Mouse (Mus musculus) liver, adult 2 months (tissue): Measurements from ENCODE around the gene Rab4a. TPM values are rescaled to one million over a fixed set of nuclear protein-coding genes. Genes with fewer than 3 reads are reported as not detected.

Source experiments
- DNase-seq: peaks from one replicate; pipeline ENCODE4 v3.0.0-alpha.2; 2011; ENCODE audit warnings: low read depth, low spot score; ENCODE audit errors: extremely low read depth
- H3K27ac ChIP-seq: fragments of 200-500 bp; replicated peaks from 2 replicates; pipeline ENCODE4 v1.5.1; 2012; ENCODE audit warnings: low read depth, mild to moderate bottlenecking, control low read depth, inconsistent platforms, low read length; ENCODE audit not compliant: insufficient read depth
- H3K27me3 ChIP-seq: fragments of 200-500 bp; 2 replicates; pipeline ENCODE4 v1.6.1; 2012; ENCODE audit warnings: mild to moderate bottlenecking, moderate library complexity, low read length, inconsistent platforms; ENCODE audit not compliant: control insufficient read depth, insufficient read depth
- H3K36me3 ChIP-seq: fragments of 200-500 bp; 2 replicates; pipeline ENCODE4 v1.6.1; 2012; ENCODE audit warnings: low read length, inconsistent platforms; ENCODE audit not compliant: control insufficient read depth, insufficient read depth
- H3K4me1 ChIP-seq: fragments of 200-500 bp; 2 replicates; pipeline ENCODE4 v1.6.1; 2011; ENCODE audit warnings: low read length; ENCODE audit not compliant: control insufficient read depth, insufficient read depth
- H3K4me3 ChIP-seq: fragments of 200-500 bp; 2 replicates; pipeline ENCODE4 v1.5.1; 2011; ENCODE audit warnings: low read depth, mild to moderate bottlenecking, control low read depth, low read length, moderate library complexity; ENCODE audit not compliant: insufficient read depth
- H3K79me2 ChIP-seq: fragments of 200-500 bp; 2 replicates; pipeline ENCODE4 v1.6.1; 2012; ENCODE audit warnings: inconsistent platforms, mild to moderate bottlenecking, low read length, moderate library complexity; ENCODE audit not compliant: control insufficient read depth, insufficient read depth
- H3K9ac ChIP-seq: fragments of 200-500 bp; 2 replicates; pipeline ENCODE4 v1.6.1; 2012; ENCODE audit warnings: low read depth, mild to moderate bottlenecking, control low read depth, inconsistent platforms, low read length
- CTCF ChIP-seq: fragments of 200-500 bp; IDR thresholded peaks from 2 replicates; pipeline ENCODE4 v1.5.1; 2011; ENCODE audit warnings: low read depth, low read length, control low read depth
- POLR2A ChIP-seq: fragments of 200-500 bp; IDR thresholded peaks from 2 replicates; pipeline ENCODE4 v1.6.1; 2011; ENCODE audit warnings: low read length, control low read depth; ENCODE audit not compliant: insufficient read depth; ENCODE audit errors: extremely low read depth
- WGBS: fragments of 180-500 bp; shearing (Covaris S2); methylation state at CpG from one replicate; pipeline ENCODE4 v1.1.7; 2018; 5-methylcytosine and 5-hydroxymethylcytosine counted together
- polyA plus RNA-seq: library from polyadenylated mRNA; depleted of rRNA; stranded (reverse); fragments of >200 nt; gene quantifications from 2 replicates; pipeline ENCODE4 v1.2.3, GENCODE M21; 2012; rRNA removed
- total RNA-seq: library from RNA; depleted of rRNA; stranded (reverse); fragments of >200 nt; gene quantifications from 2 replicates; pipeline ENCODE4 v1.2.3, GENCODE M21; 2014; rRNA removed

Rab4a gene
- total RNA-seq (15.4 and 15.7 TPM in 2 replicates), polyA plus RNA-seq (24.4 and 24.6 TPM in 2 replicates)

DNA sequence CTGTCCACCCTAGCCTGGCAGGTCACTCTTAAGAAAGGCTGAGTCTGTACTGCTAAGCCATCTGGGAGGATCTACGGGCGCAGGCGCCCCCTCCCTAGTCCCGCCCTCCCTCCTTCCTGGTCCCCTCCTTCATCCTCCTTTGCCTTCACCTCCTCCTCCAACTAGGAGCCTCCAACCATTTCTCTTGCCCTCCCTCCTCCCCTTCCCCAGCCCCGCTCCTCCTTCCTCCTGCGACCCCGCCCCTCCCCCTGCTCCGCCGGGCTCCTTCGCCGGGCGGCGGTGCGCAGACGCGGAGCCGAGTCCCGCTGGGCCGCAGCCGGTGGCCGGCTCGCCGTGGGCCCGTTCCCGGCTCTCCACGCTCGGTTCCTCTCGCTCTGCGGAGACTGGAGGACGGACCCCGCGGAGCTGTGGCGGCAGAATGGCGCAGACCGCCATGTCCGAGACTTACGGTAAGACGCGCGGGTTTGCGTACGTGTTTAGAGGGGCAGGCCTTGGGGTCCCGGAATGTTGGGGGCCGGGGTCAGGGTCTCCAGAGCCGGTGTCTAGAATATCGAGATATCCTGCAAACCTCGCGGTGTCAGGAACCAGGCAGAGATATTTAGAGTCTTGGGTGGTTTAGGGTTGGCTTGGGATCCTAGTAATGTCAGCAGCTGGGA, at the start of gene Rab4a:
TSS of gene Rab4a (plus strand) at position 268 of the 656 bp plus-strand sequence.
- Histone ChIP-seq H3K27me3 (no peaks in the 10 kb centered on the region), H3K36me3 (no peaks in the 10 kb centered on the region), H3K9ac (peak within 1 kb of the TSS; percentile 86), H3K4me1 (peaks cover 17% of the 10 kb centered on the region), H3K27ac (peak within 1 kb of the TSS; percentile 75), H3K79me2 (peaks cover 15% of the 10 kb centered on the region), H3K4me3 (peak within 1 kb of the TSS; percentile 87)
- TF ChIP-seq POLR2A = 0 out of 2 replicates have a peak, but pooled peaks have one; percentile 55
- TF ChIP-seq CTCF = no peak
- under 1% methylated on average over 46 of the region's 48 CpGs for WGBS
- peak; percentile 54 for DNase-seq

DNA sequence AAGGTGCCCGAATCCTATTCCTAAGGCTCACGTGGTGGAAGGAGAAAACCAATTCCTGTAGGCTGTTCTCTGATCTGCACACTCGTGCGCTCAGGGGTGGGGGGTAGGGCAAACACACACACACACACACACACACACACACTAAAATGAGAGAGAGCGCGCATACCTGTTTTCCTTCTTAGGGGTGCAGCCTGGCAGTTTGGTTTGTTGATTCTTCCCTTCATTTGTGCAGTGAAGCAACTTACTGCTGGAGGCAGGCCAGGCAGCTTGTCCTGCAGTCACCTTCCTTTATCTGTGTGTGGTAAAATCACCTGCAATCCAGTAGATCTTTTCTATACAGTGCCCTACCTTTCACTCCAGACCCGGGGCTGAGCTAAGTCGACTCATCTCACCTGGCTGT, 48.9 kb upstream of the Rab4a start:
- Histone ChIP-seq H3K4me3 (no peak overlapping the region), H3K4me1 (peaks cover 24% of the 10 kb centered on the region), H3K9ac (peak overlapping the region; percentile 26; the same call in 1 of the 2 replicates), H3K36me3 (no peaks in the 10 kb centered on the region), H3K27me3 (no peaks in the 10 kb centered on the region), H3K79me2 (peaks cover 5% of the 10 kb centered on the region; the same call in 1 of the 2 replicates), H3K27ac (peak overlapping the region; percentile 82)
- no peak for TF ChIP-seq POLR2A
- DNase-seq = peak; percentile 91
- WGBS = 20% methylated on average over 8 of the region's 8 CpGs

DNA sequence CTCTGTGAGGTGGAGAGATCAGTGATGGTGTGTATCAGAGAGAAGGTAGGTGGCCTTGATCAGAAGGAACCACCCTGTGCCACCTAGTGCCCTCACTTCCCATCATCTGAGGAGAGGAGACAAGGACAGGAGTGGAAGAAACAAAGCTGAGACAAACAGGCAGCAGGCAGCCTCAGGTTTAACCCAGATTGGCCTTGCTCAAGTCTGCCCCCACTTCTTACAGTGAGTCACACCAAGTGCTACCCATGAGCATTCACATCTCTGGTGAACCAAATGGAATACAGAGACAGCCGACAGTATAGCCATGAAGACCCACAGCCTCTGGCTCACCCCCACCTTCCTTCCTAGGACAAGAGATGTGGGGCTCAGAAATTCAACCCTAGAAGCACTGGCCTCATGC, 46.9 kb upstream of the Rab4a start:
- Histone ChIP-seq H3K4me1 (peaks cover 21% of the 10 kb centered on the region), H3K36me3 (no peaks in the 10 kb centered on the region), H3K4me3 (no peak overlapping the region), H3K27ac (no peak overlapping the region), H3K27me3 (no peaks in the 10 kb centered on the region), H3K9ac (no peak overlapping the region), H3K79me2 (no peaks in the 10 kb centered on the region; the same call in 1 of the 2 replicates)
- TF ChIP-seq POLR2A (no peak), CTCF (no peak)
- no peak for DNase-seq
- 100% methylated on average over 1 of the region's 1 CpGs for WGBS

DNA sequence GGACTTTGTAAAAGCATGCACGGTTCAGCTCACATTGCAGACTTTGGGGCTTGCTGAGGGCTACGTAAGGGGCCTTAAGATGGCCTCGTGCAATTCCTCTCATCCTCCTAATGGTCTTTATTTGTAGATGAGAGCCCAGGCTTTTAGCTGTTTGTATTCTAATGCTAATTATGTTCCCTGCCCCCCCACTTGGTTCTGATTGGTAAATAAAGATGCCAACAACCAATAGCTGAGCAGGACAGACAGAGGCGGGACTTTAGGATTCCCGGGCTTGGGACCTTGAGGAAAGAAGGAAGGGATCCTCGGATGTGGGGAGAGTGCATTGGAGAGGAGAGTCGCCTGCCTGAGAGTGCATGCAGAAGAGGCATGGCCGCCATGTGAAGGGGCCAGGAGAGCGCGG, 45.9 kb upstream of the Rab4a start:
- Histone ChIP-seq H3K79me2 (no peaks in the 10 kb centered on the region; the same call in 1 of the 2 replicates), H3K4me1 (peaks cover 21% of the 10 kb centered on the region), H3K27me3 (no peaks in the 10 kb centered on the region), H3K27ac (peak overlapping the region; percentile 26; the same call in 1 of the 2 replicates), H3K9ac (no peak overlapping the region), H3K36me3 (no peaks in the 10 kb centered on the region), H3K4me3 (no peak overlapping the region)
- peak; percentile 47 for DNase-seq
- WGBS = 29% methylated on average over 10 of the region's 10 CpGs
- TF ChIP-seq CTCF (no peak), POLR2A (no peak)

DNA sequence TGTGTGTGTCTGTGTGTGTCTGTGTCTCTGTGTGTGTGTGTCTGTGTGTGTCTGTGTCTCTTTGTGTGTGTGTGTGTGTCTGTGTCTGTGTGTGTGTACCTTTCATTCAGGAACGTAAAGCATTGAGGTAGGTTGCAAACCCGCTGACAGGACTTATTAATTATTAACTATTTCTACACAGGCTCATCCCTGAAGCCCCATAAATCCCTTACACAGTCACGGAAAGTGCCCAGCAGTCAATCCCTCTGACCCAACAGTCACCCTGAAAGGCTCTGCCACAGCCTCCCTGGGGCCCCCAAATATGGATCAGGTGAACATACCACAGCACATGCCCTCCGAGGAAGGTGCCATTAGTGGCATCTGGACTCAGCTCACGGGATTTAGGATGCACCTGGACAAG, 45.2 kb upstream of the Rab4a start:
- peak; percentile 82 for DNase-seq
- Histone ChIP-seq H3K27me3 (no peaks in the 10 kb centered on the region), H3K4me3 (no peak overlapping the region), H3K79me2 (no peaks in the 10 kb centered on the region), H3K4me1 (peaks cover 21% of the 10 kb centered on the region), H3K27ac (peak overlapping the region; percentile 77), H3K9ac (peak overlapping the region; percentile 65), H3K36me3 (no peaks in the 10 kb centered on the region)
- TF ChIP-seq CTCF = no peak
- TF ChIP-seq POLR2A = no peak
- WGBS = 26% methylated on average over 5 of the region's 5 CpGs

DNA sequence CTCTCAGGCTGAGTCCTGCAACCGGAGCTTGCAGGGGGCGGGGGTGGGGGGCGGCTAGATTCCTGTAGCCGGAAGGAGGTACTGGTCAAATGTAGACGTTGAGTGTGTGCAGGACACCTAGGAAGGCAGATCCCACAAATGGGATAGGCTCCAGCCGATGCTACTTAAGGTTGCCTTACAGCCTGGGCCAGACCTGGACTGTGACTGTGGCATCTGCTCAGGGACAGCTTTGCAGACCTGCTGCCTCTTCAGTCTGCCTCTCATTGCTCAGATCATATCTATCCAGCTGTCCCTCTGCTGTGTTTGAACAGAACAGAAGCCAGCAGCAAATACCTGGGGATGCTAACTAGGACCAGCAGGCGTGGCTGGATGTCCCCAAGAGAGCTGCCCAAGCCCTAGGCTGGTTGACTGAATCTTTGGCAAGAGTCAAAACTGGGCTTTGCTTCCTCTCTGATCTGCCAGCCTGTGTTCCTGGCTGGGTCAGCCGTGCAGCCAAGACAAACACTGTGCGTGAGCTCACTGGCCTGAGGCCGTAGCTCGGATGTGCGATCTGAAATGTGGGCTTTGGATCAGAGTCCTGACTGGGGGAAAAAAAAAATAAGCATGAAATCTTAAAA, 44.4 kb upstream of the Rab4a start:
- DNase-seq = peak; percentile 99
- 24% methylated on average over 12 of the region's 12 CpGs for WGBS

More for the DNA sequence above, 44.4 kb upstream of the Rab4a start:
- H3K27ac ChIP-seq = peak overlapping the region; percentile 77
- no peak for TF ChIP-seq POLR2A
- TF ChIP-seq CTCF = 0 out of 2 replicates have a peak, but pooled peaks have one; percentile 17
- H3K27me3 ChIP-seq = no peaks in the 10 kb centered on the region
- no peaks in the 10 kb centered on the region for H3K36me3 ChIP-seq
- H3K4me1 ChIP-seq = peaks cover 17% of the 10 kb centered on the region
- H3K9ac ChIP-seq = no peak overlapping the region
- no peaks in the 10 kb centered on the region for H3K79me2 ChIP-seq
- no peak overlapping the region for H3K4me3 ChIP-seq
